Mouse (Mus musculus): ENCODE data around the gene Sh3bp5. TPM values are rescaled to one million over a fixed set of nuclear protein-coding genes. Genes with fewer than 3 reads are reported as not detected.

Sh3bp5 gene
- polyA plus RNA-seq, 1 experiment from 2014 or later = 38.4 TPM

GRCm38 (mm10) chr14:31404663-31405062 lies 31.2 kb downstream of the Sh3bp5 start:
- 86% methylated on average over 4 of the region's 4 CpGs for WGBS
- ATAC-seq (no peak), DNase-seq (ENCODE audit: low spot score) (no peak)
- H3K36me3 ChIP-seq (ENCODE audit: insufficient read depth, low read length) = no peaks in the 10 kb centered on the region
- no peaks in the 10 kb centered on the region for H3K9me3 ChIP-seq (ENCODE audit: low read length)
- H3K27me3 ChIP-seq (replicated peaks; ENCODE audit: insufficient read depth, low read length) = peaks cover 23% of the 10 kb centered on the region
- H3K27ac ChIP-seq (ENCODE audit: low read length) = no peak overlapping the region
- H3K4me3 ChIP-seq (ENCODE audit: low read depth, low read length) = no peak overlapping the region
- TF ChIP-seq CTCF (IDR thresholded peaks at IDR 0.05) = no peak
- no peak for TF ChIP-seq EP300 (IDR thresholded peaks at IDR 0.05)
- no peak overlapping the region for H3K4me2 ChIP-seq (replicated peaks; ENCODE audit: low read depth, low read length)
- peaks cover 17% of the 10 kb centered on the region; the same call in 1 of the 2 replicates for H3K4me1 ChIP-seq (ENCODE audit: insufficient read depth, low read depth, low read length)
- no peak overlapping the region for H3K9ac ChIP-seq (replicated peaks; ENCODE audit: low read depth)

- no peak for ATAC-seq
- H3K9ac ChIP-seq (replicated peaks; ENCODE audit: low read depth) = no peak overlapping the region
- no peak overlapping the region for H3K4me2 ChIP-seq (replicated peaks; ENCODE audit: low read depth, low read length)
Observed at GRCm38 (mm10) chr14:31403995-31404394, 31.9 kb downstream of the Sh3bp5 start.

GRCm38 (mm10) chr14:31403556-31403955 lies 32.3 kb downstream of the Sh3bp5 start:
- TF ChIP-seq CTCF (IDR thresholded peaks at IDR 0.05) (no peak), EP300 (IDR thresholded peaks at IDR 0.05) (no peak)
- Histone ChIP-seq H3K9me3 (ENCODE audit: low read length) (no peaks in the 10 kb centered on the region), H3K4me2 (replicated peaks; ENCODE audit: low read depth, low read length) (no peak overlapping the region), H3K4me3 (ENCODE audit: low read depth, low read length) (no peak overlapping the region), H3K4me1 (ENCODE audit: insufficient read depth, low read depth, low read length) (peaks cover 11% of the 10 kb centered on the region; the same call in 1 of the 2 replicates), H3K27me3 (replicated peaks; ENCODE audit: insufficient read depth, low read length) (peaks cover 23% of the 10 kb centered on the region), H3K36me3 (ENCODE audit: insufficient read depth, low read length) (no peaks in the 10 kb centered on the region), H3K9ac (replicated peaks; ENCODE audit: low read depth) (no peak overlapping the region), H3K27ac (ENCODE audit: low read length) (no peak overlapping the region)
- no peak for DNase-seq (ENCODE audit: low spot score)
- WGBS = 56% methylated on average over 9 of the region's 9 CpGs
- ATAC-seq = no peak

More at GRCm38 (mm10) chr14:31403995-31404394, 31.9 kb downstream of the Sh3bp5 start:
- Histone ChIP-seq H3K36me3 (ENCODE audit: insufficient read depth, low read length) (no peaks in the 10 kb centered on the region), H3K27ac (ENCODE audit: low read length) (no peak overlapping the region), H3K9me3 (ENCODE audit: low read length) (no peaks in the 10 kb centered on the region), H3K4me1 (ENCODE audit: insufficient read depth, low read depth, low read length) (peaks cover 12% of the 10 kb centered on the region; the same call in 1 of the 2 replicates), H3K27me3 (replicated peaks; ENCODE audit: insufficient read depth, low read length) (peaks cover 23% of the 10 kb centered on the region), H3K4me3 (ENCODE audit: low read depth, low read length) (no peak overlapping the region)
- TF ChIP-seq CTCF (IDR thresholded peaks at IDR 0.05) = no peak
- TF ChIP-seq EP300 (IDR thresholded peaks at IDR 0.05) = no peak
- WGBS = 44% methylated on average over 8 of the region's 8 CpGs
- DNase-seq (ENCODE audit: low spot score) = peak; percentile 23

- no peak overlapping the region for H3K4me2 ChIP-seq (replicated peaks; ENCODE audit: low read depth, low read length)
- H3K36me3 ChIP-seq (ENCODE audit: insufficient read depth, low read length) = no peaks in the 10 kb centered on the region
- no peaks in the 10 kb centered on the region for H3K9me3 ChIP-seq (ENCODE audit: low read length)
- H3K9ac ChIP-seq (replicated peaks; ENCODE audit: low read depth) = no peak overlapping the region
- H3K27me3 ChIP-seq (replicated peaks; ENCODE audit: insufficient read depth, low read length) = peaks cover 16% of the 10 kb centered on the region
- H3K4me1 ChIP-seq (ENCODE audit: insufficient read depth, low read depth, low read length) = peaks cover 3% of the 10 kb centered on the region; the same call in 1 of the 2 replicates
- no peak overlapping the region for H3K4me3 ChIP-seq (ENCODE audit: low read depth, low read length)
- no peak overlapping the region for H3K27ac ChIP-seq (ENCODE audit: low read length)
- 78% methylated on average over 5 of the region's 5 CpGs for WGBS
- DNase-seq (ENCODE audit: low spot score) (no peak), ATAC-seq (no peak)
- no peak for TF ChIP-seq EP300 (IDR thresholded peaks at IDR 0.05)
- no peak for TF ChIP-seq CTCF (IDR thresholded peaks at IDR 0.05)
Observed at GRCm38 (mm10) chr14:31402693-31403092, 33.2 kb downstream of the Sh3bp5 start.

- ATAC-seq = no peak
- peak; percentile 4 for DNase-seq (ENCODE audit: low spot score)
- Histone ChIP-seq H3K4me2 (replicated peaks; ENCODE audit: low read depth, low read length) (no peak overlapping the region), H3K27ac (ENCODE audit: low read length) (no peak overlapping the region), H3K4me1 (ENCODE audit: insufficient read depth, low read depth, low read length) (no peaks in the 10 kb centered on the region), H3K4me3 (ENCODE audit: low read depth, low read length) (no peak overlapping the region), H3K36me3 (ENCODE audit: insufficient read depth, low read length) (no peaks in the 10 kb centered on the region), H3K9ac (replicated peaks; ENCODE audit: low read depth) (no peak overlapping the region), H3K9me3 (ENCODE audit: low read length) (no peaks in the 10 kb centered on the region), H3K27me3 (replicated peaks; ENCODE audit: insufficient read depth, low read length) (peaks cover 14% of the 10 kb centered on the region; the same call in 1 of the 2 replicates)
- TF ChIP-seq EP300 (IDR thresholded peaks at IDR 0.05) (no peak), CTCF (IDR thresholded peaks at IDR 0.05) (no peak)
- WGBS = 72% methylated on average over 6 of the region's 6 CpGs
Observed at GRCm38 (mm10) chr14:31401918-31402427, 33.9 kb downstream of the Sh3bp5 start.

- Histone ChIP-seq H3K9ac (replicated peaks; ENCODE audit: low read depth) (no peak overlapping the region), H3K27ac (ENCODE audit: low read length) (no peak overlapping the region), H3K9me3 (ENCODE audit: low read length) (no peaks in the 10 kb centered on the region), H3K4me2 (replicated peaks; ENCODE audit: low read depth, low read length) (no peak overlapping the region), H3K4me3 (ENCODE audit: low read depth, low read length) (no peak overlapping the region), H3K27me3 (replicated peaks; ENCODE audit: insufficient read depth, low read length) (peaks cover 4% of the 10 kb centered on the region; the same call in 1 of the 2 replicates), H3K36me3 (ENCODE audit: insufficient read depth, low read length) (no peaks in the 10 kb centered on the region), H3K4me1 (ENCODE audit: insufficient read depth, low read depth, low read length) (no peaks in the 10 kb centered on the region)
- DNase-seq (ENCODE audit: low spot score) (peak; percentile 12), ATAC-seq (no peak)
- 67% methylated on average over 11 of the region's 11 CpGs for WGBS
- no peak for TF ChIP-seq EP300 (IDR thresholded peaks at IDR 0.05)
- no peak for TF ChIP-seq CTCF (IDR thresholded peaks at IDR 0.05)
Observed at GRCm38 (mm10) chr14:31400896-31401295, 35.0 kb downstream of the Sh3bp5 start.
